Mouse (Mus musculus) inflammation-experienced regulatory T-cells (primary cell): Measurements from ENCODE around the gene Map9. TPM values are rescaled to one million over a fixed set of nuclear protein-coding genes. Genes with fewer than 3 reads are reported as not detected.

Experiments
- polyA plus RNA-seq, 2 experiments: library from polyadenylated mRNA; unstranded; fragments of 100-300 nt; shearing (Covaris generic); gene quantifications; one replicate each; pipeline ENCODE4 v1.2.1; 2017

The Map9 gene
- 1 to 10 TPM; 1.6 to 2.5 TPM for polyA plus RNA-seq

GRCm38 (mm10) chr3:82357797-82358524 is at the start of gene Map9:
Gene Map9, plus strand, starts transcription at chr3:82358044.

Other genes starting within 250 kb of the Map9 start
- 10 to 100 TPM; 11.4 to 13.4 TPM for gene Gucy1a1, start 212.3 kb upstream of the Map9 start, polyA plus RNA-seq
- under 1 TPM in 1 of 2 experiments, not detected in 1; 0.53 TPM for gene Npy2r, start 190.0 kb downstream of the Map9 start, polyA plus RNA-seq